Mouse (Mus musculus) ES-Bruce4 (cell line): ENCODE results near the gene Mbtps1. TPM values are rescaled to one million over a fixed set of nuclear protein-coding genes. Genes with fewer than 3 reads are reported as not detected.
A peak's percentile ranks its signal among the peaks of the same experiment; 100 is the strongest.

Source experiments
- H3K27ac ChIP-seq: 2 replicates; pipeline ENCODE4 v1.5.1; 2012; ENCODE audit warnings: low read length, inconsistent platforms; ENCODE audit not compliant: insufficient read depth
- H3K27me3 ChIP-seq: 2 replicates; pipeline ENCODE4 v1.6.1; 2012; ENCODE audit warnings: mild to moderate bottlenecking, low read length, inconsistent platforms; ENCODE audit not compliant: control insufficient read depth, poor library complexity, insufficient read depth, severe bottlenecking
- H3K36me3 ChIP-seq: 2 replicates; pipeline ENCODE4 v1.6.1; 2012; ENCODE audit warnings: inconsistent platforms, mild to moderate bottlenecking, low read length, moderate library complexity; ENCODE audit not compliant: control insufficient read depth, poor library complexity, insufficient read depth, severe bottlenecking
- H3K4me1 ChIP-seq: one replicate; pipeline ENCODE4 v1.8.1; 2011; ENCODE audit warnings: low read length; ENCODE audit not compliant: control insufficient read depth, insufficient read depth
- H3K4me3 ChIP-seq: 2 replicates; pipeline ENCODE4 v1.5.1; 2011; ENCODE audit warnings: low read depth, mild to moderate bottlenecking, low read length
- H3K9ac ChIP-seq: 2 replicates; pipeline ENCODE4 v1.6.1; 2012; ENCODE audit warnings: low read depth, mild to moderate bottlenecking, inconsistent platforms; ENCODE audit not compliant: poor library complexity, severe bottlenecking
- H3K9me3 ChIP-seq: replicated peaks from 2 replicates; pipeline ENCODE4 v1.6.1; 2012; ENCODE audit warnings: mild to moderate bottlenecking, low read length, inconsistent platforms; ENCODE audit not compliant: control insufficient read depth, poor library complexity, insufficient read depth, severe bottlenecking
- CTCF ChIP-seq: IDR thresholded peaks from one replicate; pipeline ENCODE4 v1.8.1; 2011; ENCODE audit warnings: low read depth, low read length
- EP300 ChIP-seq: IDR thresholded peaks from 2 replicates; pipeline ENCODE4 v1.6.1; 2011; ENCODE audit warnings: low read depth, low read length; ENCODE audit not compliant: insufficient read depth
- POLR2A ChIP-seq: IDR thresholded peaks from one replicate; pipeline ENCODE4 v1.8.1; 2011; ENCODE audit warnings: low read length; ENCODE audit not compliant: insufficient read depth
- polyA plus RNA-seq: library from polyadenylated mRNA; stranded (reverse); fragments of >200 nt; gene quantifications from 2 replicates; pipeline ENCODE4 v1.2.4, GENCODE M21; 2011; ENCODE audit warnings: low read depth; ENCODE audit not compliant: missing spikeins, insufficient read depth, insufficient read length

The Mbtps1 gene
- polyA plus RNA-seq, 1 experiment, result 118 TPM

GRCm38 (mm10) chr8:119590348-119590747, 31.8 kb upstream of the Mbtps1 start:
- Histone ChIP-seq H3K27me3 (no peaks in the 10 kb centered on the region), H3K27ac (no peak overlapping the region), H3K9me3 (peaks cover 12% of the 10 kb centered on the region), H3K9ac (no peak overlapping the region), H3K36me3 (no peaks in the 10 kb centered on the region), H3K4me3 (no peak overlapping the region), H3K4me1 (peaks cover 4% of the 10 kb centered on the region)
- TF ChIP-seq EP300, result no peak
- TF ChIP-seq POLR2A, result no peak
- TF ChIP-seq CTCF, result no peak

- Histone ChIP-seq H3K4me3 (no peak overlapping the region), H3K4me1 (peaks cover 4% of the 10 kb centered on the region), H3K27me3 (no peaks in the 10 kb centered on the region), H3K27ac (no peak overlapping the region), H3K9me3 (peaks cover 12% of the 10 kb centered on the region), H3K9ac (no peak overlapping the region), H3K36me3 (no peaks in the 10 kb centered on the region)
- TF ChIP-seq CTCF (no peak), POLR2A (no peak), EP300 (0 out of 2 replicates have a peak, but pooled peaks have one; percentile 21)
Measured at GRCm38 (mm10) chr8:119588844-119589243, 30.3 kb upstream of the Mbtps1 start.

GRCm38 (mm10) chr8:119588321-119588720, 29.8 kb upstream of the Mbtps1 start:
- no peak overlapping the region for H3K27ac ChIP-seq

GRCm38 (mm10) chr8:119585901-119586300, 27.4 kb upstream of the Mbtps1 start:
- H3K27me3 ChIP-seq, result no peaks in the 10 kb centered on the region
- peak overlapping the region; percentile 11 for H3K4me3 ChIP-seq
- peaks cover 12% of the 10 kb centered on the region for H3K9me3 ChIP-seq
- peaks cover 4% of the 10 kb centered on the region for H3K4me1 ChIP-seq
- no peak for TF ChIP-seq CTCF
- TF ChIP-seq EP300, result 0 out of 2 replicates have a peak, but pooled peaks have one; percentile 5
- no peak for TF ChIP-seq POLR2A
- no peaks in the 10 kb centered on the region for H3K36me3 ChIP-seq
- H3K9ac ChIP-seq, result peak overlapping the region; percentile 51
- no peak overlapping the region for H3K27ac ChIP-seq

More at GRCm38 (mm10) chr8:119588321-119588720, 29.8 kb upstream of the Mbtps1 start:
- no peak for TF ChIP-seq CTCF
- TF ChIP-seq EP300, result no peak
- no peak overlapping the region for H3K9ac ChIP-seq
- H3K36me3 ChIP-seq, result no peaks in the 10 kb centered on the region
- H3K27me3 ChIP-seq, result no peaks in the 10 kb centered on the region
- H3K4me1 ChIP-seq, result peaks cover 4% of the 10 kb centered on the region
- no peak overlapping the region for H3K4me3 ChIP-seq
- H3K9me3 ChIP-seq, result peaks cover 12% of the 10 kb centered on the region

GRCm38 (mm10) chr8:119580441-119581161, 22.1 kb upstream of the Mbtps1 start:
- TF ChIP-seq POLR2A (no peak), CTCF (no peak), EP300 (no peak)
- H3K4me1 ChIP-seq, result no peaks in the 10 kb centered on the region
- no peaks in the 10 kb centered on the region for H3K36me3 ChIP-seq
- H3K9ac ChIP-seq, result no peak overlapping the region
- no peaks in the 10 kb centered on the region for H3K9me3 ChIP-seq
- no peaks in the 10 kb centered on the region for H3K27me3 ChIP-seq
- H3K4me3 ChIP-seq, result no peak overlapping the region
- H3K27ac ChIP-seq, result no peak overlapping the region

- Histone ChIP-seq H3K9ac (0 out of 2 replicates have a peak overlapping the region, but pooled peaks have one; percentile 0), H3K4me3 (no peak overlapping the region), H3K27me3 (no peaks in the 10 kb centered on the region), H3K36me3 (no peaks in the 10 kb centered on the region), H3K9me3 (no peaks in the 10 kb centered on the region), H3K27ac (no peak overlapping the region), H3K4me1 (no peaks in the 10 kb centered on the region)
- no peak for TF ChIP-seq POLR2A
- TF ChIP-seq CTCF, result no peak
- TF ChIP-seq EP300, result no peak
Measured at GRCm38 (mm10) chr8:119579096-119579495, 20.6 kb upstream of the Mbtps1 start.
